Mouse (Mus musculus) megakaryocyte, adult 5-6 weeks (primary cell): ENCODE results near the gene Ncoa1. TPM values are rescaled to one million over a fixed set of nuclear protein-coding genes. Genes with fewer than 3 reads are reported as not detected.
"Not testable (repeated sequence)": the region's sequence is repeated elsewhere in the genome, so short reads cannot be mapped to it uniquely, and the experiment has no call there.

Source experiments
- ATAC-seq: 2 replicates; pipeline ENCODE4 v1.8.0; 2016; ENCODE audit warnings: mild to moderate bottlenecking, inconsistent platforms; ENCODE audit not compliant: poor library complexity, severe bottlenecking
- total RNA-seq, 2 experiments: library from RNA; stranded (forward) in 1 of 2; stranded (reverse) in 1 of 2; fragments of 153-499, 151-499 nt in 1 of 2; fragments of 221-1000, 200-1000 nt in 1 of 2; gene quantifications; 2 replicates each; pipeline versions ENCODE4 v1.2.3 to v1.2.4; 2015 to 2017

Ncoa1 gene
- total RNA-seq, 2 experiments from 2014 or later = 28.4 to 74.4 TPM

GRCm38 (mm10) chr12:4406155-4406554, 70.8 kb downstream of the Ncoa1 start:
- ATAC-seq = no peak

- ATAC-seq = no peak
Measured at GRCm38 (mm10) chr12:4403206-4403605, 73.8 kb downstream of the Ncoa1 start.

GRCm38 (mm10) chr12:4396221-4396620, 80.8 kb downstream of the Ncoa1 start:
- no peak for ATAC-seq

GRCm38 (mm10) chr12:4392590-4392989, 84.4 kb downstream of the Ncoa1 start:
- no peak for ATAC-seq

GRCm38 (mm10) chr12:4392074-4392473, 84.9 kb downstream of the Ncoa1 start:
- ATAC-seq = no peak

- ATAC-seq = no peak
Measured at GRCm38 (mm10) chr12:4391256-4391655, 85.7 kb downstream of the Ncoa1 start.

- ATAC-seq = no peak
Measured at GRCm38 (mm10) chr12:4390721-4391120, 86.3 kb downstream of the Ncoa1 start.

- no peak for ATAC-seq
Measured at GRCm38 (mm10) chr12:4386077-4386719, 90.8 kb downstream of the Ncoa1 start.

- ATAC-seq = no peak
Measured at GRCm38 (mm10) chr12:4383061-4383460, 93.9 kb downstream of the Ncoa1 start.

GRCm38 (mm10) chr12:4379298-4379957, 97.6 kb downstream of the Ncoa1 start:
- no peak for ATAC-seq

GRCm38 (mm10) chr12:4376475-4376874, 100.5 kb downstream of the Ncoa1 start:
- no peak for ATAC-seq

GRCm38 (mm10) chr12:4374816-4375493, 102.0 kb downstream of the Ncoa1 start:
- no peak for ATAC-seq

- no peak for ATAC-seq
Measured at GRCm38 (mm10) chr12:4371406-4371805, 105.6 kb downstream of the Ncoa1 start.

- peak; percentile 75 for ATAC-seq
Measured at GRCm38 (mm10) chr12:4365951-4366350, 111.0 kb downstream of the Ncoa1 start.

GRCm38 (mm10) chr12:4359475-4359874, 117.5 kb downstream of the Ncoa1 start:
- ATAC-seq = no peak

GRCm38 (mm10) chr12:4358653-4359052, 118.3 kb downstream of the Ncoa1 start:
- not testable (repeated sequence) for ATAC-seq

GRCm38 (mm10) chr12:4358100-4358499, 118.9 kb downstream of the Ncoa1 start:
- ATAC-seq = no peak

GRCm38 (mm10) chr12:4356834-4357445, 120.0 kb downstream of the Ncoa1 start:
- ATAC-seq = no peak

GRCm38 (mm10) chr12:4355019-4355730, 121.8 kb downstream of the Ncoa1 start:
- ATAC-seq = no peak

GRCm38 (mm10) chr12:4343216-4343615, 133.8 kb downstream of the Ncoa1 start:
- ATAC-seq = no peak

- ATAC-seq = no peak
Measured at GRCm38 (mm10) chr12:4342087-4342486, 134.9 kb downstream of the Ncoa1 start.
